Mouse (Mus musculus): Measurements from ENCODE around the gene Pip5k1a.

GRCm38 (mm10) chr3:95135023-95135422 is 28.3 kb upstream of the Pip5k1a start:
- TF ChIP-seq EP300 (IDR thresholded peaks at IDR 0.05; ENCODE audit: low read depth) (no peak), CTCF (IDR thresholded peaks at IDR 0.05; ENCODE audit: low read depth) (no peak)

Measured in liver, embryonic 14.5 days (tissue).